Mouse (Mus musculus): ENCODE data around the gene Zfp961. TPM values are rescaled to one million over a fixed set of nuclear protein-coding genes. Genes with fewer than 3 reads are reported as not detected.
"Not testable (repeated sequence)": the region's sequence is repeated elsewhere in the genome, so short reads cannot be mapped to it uniquely, and the experiment has no call there.

Gene Zfp961
- polyA plus RNA-seq, 1 experiment from 2014 or later, result 16.9 TPM

DNA sequence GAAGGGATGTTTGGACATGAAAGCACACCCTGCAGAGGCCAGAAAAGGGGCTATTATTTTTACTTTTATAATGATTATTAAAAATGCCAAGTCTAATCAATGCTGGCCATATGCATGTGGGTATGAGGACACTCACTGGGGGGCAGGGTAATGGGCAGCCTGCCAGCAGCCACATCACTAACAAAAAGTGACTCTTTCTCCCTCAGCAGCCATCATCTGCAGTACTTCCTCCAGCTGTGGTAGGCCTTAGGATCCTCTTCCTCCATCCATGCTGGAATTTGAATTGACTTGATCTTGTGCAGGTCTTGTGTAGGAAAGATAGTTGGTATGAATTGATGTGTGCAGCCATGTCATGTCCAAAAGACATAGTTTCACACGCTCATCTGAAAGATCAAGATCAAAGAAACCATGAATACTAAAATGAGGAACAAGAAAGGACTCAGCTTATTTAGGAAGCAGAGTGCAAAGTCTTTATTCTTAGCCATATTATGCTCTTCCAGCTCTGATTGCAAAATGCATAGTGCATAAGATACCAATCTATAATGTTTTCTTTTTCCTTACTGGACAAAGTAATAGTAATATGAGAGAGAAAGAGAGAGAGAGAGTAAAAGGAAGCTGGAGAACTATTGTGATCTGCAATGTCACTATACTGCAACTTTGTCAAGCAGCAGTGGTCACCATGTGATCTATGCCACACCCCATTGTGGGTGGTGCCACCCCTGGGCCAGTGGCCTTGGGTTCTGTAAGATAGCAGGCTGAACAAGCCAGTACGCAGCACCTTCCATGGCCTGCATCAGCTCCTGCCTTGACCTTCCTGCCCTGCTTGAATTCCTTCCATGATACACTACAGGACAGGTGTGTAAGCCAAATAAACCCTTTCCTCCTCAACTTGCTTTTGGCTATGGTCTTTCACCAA is 10.3 kb upstream of the Zfp961 start:
- H3K9ac ChIP-seq, result no peak overlapping the region
- no peaks in the 10 kb centered on the region; the same call in 1 of the 2 replicates for H3K9me3 ChIP-seq
- H3K27ac ChIP-seq, result no peak overlapping the region
- H3K4me1 ChIP-seq, result no peaks in the 10 kb centered on the region
- ATAC-seq (ENCODE audit: insufficient number of reproducible peaks, low FRiP score, low TSS enrichment, low read depth), result no peak
- no peaks in the 10 kb centered on the region for H3K36me3 ChIP-seq
- H3K4me2 ChIP-seq, result no peak overlapping the region
- WGBS, result 79% methylated on average over 2 of the region's 2 CpGs
- H3K4me3 ChIP-seq, result no peak overlapping the region
- H3K27me3 ChIP-seq, result no peaks in the 10 kb centered on the region

DNA sequence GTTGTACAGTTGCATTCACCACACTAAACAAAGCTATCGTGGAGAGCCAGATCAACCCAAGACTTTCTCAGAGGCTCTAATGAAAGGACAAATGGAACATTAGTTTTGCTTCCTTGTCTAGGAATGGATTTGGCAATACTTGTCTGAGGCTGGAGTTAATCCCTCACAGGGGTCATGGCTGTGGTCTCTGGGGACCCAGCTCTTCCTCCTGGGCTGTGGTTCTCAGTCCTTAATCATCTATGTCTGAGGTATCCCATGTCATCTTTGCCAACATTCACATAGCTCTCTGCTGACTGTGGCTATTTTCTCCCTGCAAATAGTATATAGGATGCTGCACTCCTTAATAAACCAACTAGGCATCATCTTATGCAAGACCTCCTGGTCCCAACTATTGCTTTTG is 9.1 kb upstream of the Zfp961 start:
- no peaks in the 10 kb centered on the region for H3K36me3 ChIP-seq
- 82% methylated on average over 1 of the region's 1 CpGs for WGBS
- no peaks in the 10 kb centered on the region for H3K4me1 ChIP-seq

DNA sequence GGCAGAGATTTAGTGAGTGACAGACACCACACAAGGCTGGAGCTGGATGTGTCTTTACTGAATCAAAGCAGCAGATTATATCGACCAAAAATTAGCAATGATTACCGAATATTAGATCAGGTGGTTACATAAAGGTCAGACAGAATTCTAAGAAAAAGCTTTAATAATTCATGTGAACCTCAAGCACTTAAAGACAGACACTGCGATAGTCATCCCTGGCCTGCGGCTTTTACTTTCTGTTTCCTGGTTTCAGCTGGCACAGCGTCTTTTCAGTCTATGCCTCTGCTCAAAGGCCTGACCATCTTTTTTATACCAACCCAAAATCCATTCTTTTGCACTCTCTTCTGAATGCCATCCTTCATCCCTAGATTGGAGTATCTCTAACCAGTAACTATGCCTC is 2.2 kb upstream of the Zfp961 start:
- Histone ChIP-seq H3K4me2 (no peak overlapping the region), H3K27ac (no peak overlapping the region), H3K4me1 (peaks cover 10% of the 10 kb centered on the region), H3K9ac (no peak overlapping the region), H3K27me3 (no peaks in the 10 kb centered on the region), H3K36me3 (no peaks in the 10 kb centered on the region), H3K4me3 (no peak overlapping the region), H3K9me3 (no peaks in the 10 kb centered on the region)
- ATAC-seq (ENCODE audit: insufficient number of reproducible peaks, low FRiP score, low TSS enrichment, low read depth), result no peak
- WGBS, result 91% methylated on average over 5 of the region's 5 CpGs

More for the DNA sequence above, 9.1 kb upstream of the Zfp961 start:
- Histone ChIP-seq H3K27ac (no peak overlapping the region), H3K9ac (no peak overlapping the region), H3K27me3 (no peaks in the 10 kb centered on the region), H3K4me2 (no peak overlapping the region), H3K4me3 (no peak overlapping the region), H3K9me3 (no peaks in the 10 kb centered on the region)
- ATAC-seq (ENCODE audit: insufficient number of reproducible peaks, low FRiP score, low TSS enrichment, low read depth), result no peak

DNA sequence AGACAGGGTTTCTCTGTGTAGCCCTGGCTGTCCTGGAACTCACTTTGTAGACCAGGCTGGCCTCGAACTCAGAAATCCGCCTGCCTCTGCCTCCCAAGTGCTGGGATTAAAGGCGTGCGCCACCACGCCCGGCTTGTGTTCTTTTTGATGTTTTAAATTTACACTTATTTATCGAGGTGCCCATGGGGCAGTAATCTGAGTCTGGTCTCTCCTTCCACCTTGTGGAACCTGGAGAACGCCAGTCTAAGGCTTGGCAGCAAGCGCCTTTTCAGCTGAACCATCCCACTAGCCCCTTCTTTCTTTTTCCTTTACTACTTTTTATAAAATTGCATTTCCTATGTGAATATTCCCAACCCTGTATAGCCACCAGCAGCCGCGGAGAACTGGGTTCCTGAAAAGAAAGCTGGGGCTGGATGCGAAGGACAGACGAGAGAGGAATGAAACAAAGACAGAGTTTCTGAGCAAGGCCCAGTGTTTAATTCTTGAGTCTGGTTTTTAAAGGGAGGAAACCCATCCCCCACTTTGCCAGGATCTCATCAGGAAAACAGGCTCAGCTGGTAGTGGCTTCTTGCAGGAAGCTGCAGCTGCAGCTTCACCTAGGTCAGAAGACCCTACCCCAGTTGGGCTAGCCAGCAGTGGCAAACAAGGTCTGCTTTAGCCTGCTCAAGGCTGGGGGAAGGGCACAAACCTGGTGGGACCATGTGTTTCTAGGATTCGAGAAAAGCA is 761 bp downstream of the Zfp961 start:
- H3K27ac ChIP-seq, result no peak overlapping the region
- H3K36me3 ChIP-seq, result peaks cover 12% of the 10 kb centered on the region
- ATAC-seq (ENCODE audit: insufficient number of reproducible peaks, low FRiP score, low TSS enrichment, low read depth), result no peak
- H3K4me3 ChIP-seq, result peak overlapping the region; percentile 75
- WGBS, result 29% methylated on average over 14 of the region's 14 CpGs
- peaks cover 10% of the 10 kb centered on the region for H3K4me1 ChIP-seq
- H3K4me2 ChIP-seq, result peak overlapping the region; percentile 59
- H3K27me3 ChIP-seq, result no peaks in the 10 kb centered on the region
- peak overlapping the region; percentile 54 for H3K9ac ChIP-seq
- peaks cover 5% of the 10 kb centered on the region; the same call in 1 of the 2 replicates for H3K9me3 ChIP-seq

DNA sequence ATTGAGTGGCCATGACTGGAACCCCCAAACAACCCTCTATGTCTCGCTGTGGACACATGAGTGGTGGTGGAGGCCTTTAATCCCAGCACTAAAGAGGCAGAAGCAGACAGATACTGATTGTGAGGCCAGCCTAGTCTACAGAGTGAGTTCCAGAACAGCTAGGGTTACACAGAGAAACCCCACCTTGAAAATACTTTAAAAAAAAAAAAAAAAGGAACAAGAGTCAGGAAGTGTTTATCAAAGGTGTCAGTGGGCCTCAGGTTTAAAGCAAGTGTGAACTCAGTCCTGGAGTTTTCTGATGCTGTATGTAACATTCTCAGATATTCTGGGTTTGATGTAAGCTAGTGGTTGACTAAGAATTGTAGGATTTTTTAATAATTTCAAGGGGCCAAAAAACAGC is 1.7 kb downstream of the Zfp961 start:
- Histone ChIP-seq H3K36me3 (peaks cover 12% of the 10 kb centered on the region), H3K9ac (no peak overlapping the region), H3K27ac (no peak overlapping the region), H3K4me1 (peaks cover 10% of the 10 kb centered on the region), H3K9me3 (peaks cover 5% of the 10 kb centered on the region; the same call in 1 of the 2 replicates), H3K27me3 (no peaks in the 10 kb centered on the region), H3K4me3 (no peak overlapping the region), H3K4me2 (no peak overlapping the region)
- 84% methylated on average over 1 of the region's 1 CpGs for WGBS
- ATAC-seq (ENCODE audit: insufficient number of reproducible peaks, low FRiP score, low TSS enrichment, low read depth), result no peak

DNA sequence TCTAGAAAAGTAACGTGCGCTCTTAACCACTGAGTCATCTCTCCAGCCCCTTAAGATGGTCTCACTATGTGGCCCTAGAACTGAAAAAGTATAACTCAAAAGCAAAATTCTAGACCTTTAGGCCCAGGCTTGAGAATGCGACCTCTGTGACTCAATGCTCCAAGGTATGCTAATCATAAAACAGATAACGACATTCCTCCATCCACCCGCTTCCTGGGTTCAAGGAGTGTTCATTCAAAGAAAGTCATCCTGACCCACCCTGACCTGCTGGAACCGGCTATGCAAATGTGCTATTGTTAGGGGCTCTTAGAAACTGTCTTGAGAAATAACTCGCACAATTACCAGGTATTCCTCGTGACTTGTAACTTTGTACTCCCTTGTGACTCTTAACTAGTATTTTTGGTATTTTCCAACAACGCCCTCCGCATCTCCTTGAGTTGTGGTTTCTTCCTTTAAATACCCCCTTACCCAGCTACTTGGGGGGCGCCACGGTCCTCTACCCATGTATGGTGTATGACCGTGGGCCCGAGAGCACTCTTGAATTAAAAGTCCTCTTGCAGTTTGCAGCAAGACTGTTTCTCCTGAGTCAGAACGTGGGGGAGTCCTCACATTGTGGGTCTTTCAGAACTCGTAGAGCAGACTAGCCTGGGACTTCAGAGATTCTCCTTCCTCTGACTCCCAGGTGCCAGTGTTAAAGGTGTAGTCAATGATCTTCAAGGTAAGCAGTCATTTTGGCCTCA is 2.3 kb downstream of the Zfp961 start:
- not testable (repeated sequence) for ATAC-seq (ENCODE audit: insufficient number of reproducible peaks, low FRiP score, low TSS enrichment, low read depth); H3K4me3 ChIP-seq; H3K27me3 ChIP-seq; H3K4me2 ChIP-seq; H3K9ac ChIP-seq; H3K9me3 ChIP-seq; H3K27ac ChIP-seq
- Histone ChIP-seq H3K36me3 (peaks cover 12% of the 10 kb centered on the region), H3K4me1 (peaks cover 10% of the 10 kb centered on the region)
- 93% methylated on average over 16 of the region's 16 CpGs for WGBS

DNA sequence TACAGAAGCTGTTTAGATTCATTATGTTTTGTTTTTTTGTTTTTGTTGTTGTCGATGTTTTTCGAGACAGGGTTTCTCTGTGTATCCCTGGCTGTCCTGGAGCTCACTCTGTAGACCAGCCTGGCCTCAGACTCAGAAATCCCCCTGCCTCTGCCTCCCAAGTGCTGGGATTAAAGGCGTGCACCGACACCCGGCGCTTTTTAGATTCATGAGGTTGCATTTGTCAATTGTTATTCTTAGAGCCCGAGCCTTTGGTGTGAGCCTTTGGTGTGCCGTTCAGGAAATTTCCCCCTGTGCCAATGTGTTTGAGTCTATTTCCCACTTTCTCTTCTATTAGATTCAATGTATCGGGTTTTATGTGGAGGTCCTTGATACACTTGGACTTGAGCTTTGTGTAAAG is 3.8 kb downstream of the Zfp961 start:
- Histone ChIP-seq H3K36me3 (peaks cover 12% of the 10 kb centered on the region), H3K4me3 (no peak overlapping the region), H3K27ac (no peak overlapping the region), H3K9me3 (peaks cover 5% of the 10 kb centered on the region; the same call in 1 of the 2 replicates), H3K4me2 (no peak overlapping the region), H3K27me3 (no peaks in the 10 kb centered on the region), H3K9ac (no peak overlapping the region), H3K4me1 (peaks cover 10% of the 10 kb centered on the region)
- no peak for ATAC-seq (ENCODE audit: insufficient number of reproducible peaks, low FRiP score, low TSS enrichment, low read depth)
- 99% methylated on average over 9 of the region's 9 CpGs for WGBS

DNA sequence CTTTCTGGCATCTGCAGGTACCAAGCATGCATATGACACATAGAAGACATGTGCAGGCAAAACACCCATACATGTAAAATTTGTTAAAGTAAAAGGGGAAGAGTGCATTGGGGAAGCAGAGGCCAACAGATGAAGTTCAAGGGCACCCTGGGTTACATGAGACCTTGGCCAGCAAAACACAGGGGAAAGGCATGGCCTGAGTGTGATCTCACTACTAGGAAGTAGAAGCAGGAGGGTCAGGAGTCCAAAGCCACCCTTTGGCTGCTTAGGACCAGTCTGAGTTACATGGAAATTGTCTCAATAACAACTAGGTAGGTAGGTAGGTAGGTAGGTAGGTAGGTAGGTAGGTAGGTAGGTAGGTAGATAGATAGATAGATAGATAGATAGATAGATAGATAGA is 9.6 kb downstream of the Zfp961 start:
- Histone ChIP-seq H3K27ac (no peak overlapping the region), H3K9me3 (no peaks in the 10 kb centered on the region), H3K4me1 (no peaks in the 10 kb centered on the region), H3K36me3 (peaks cover 16% of the 10 kb centered on the region), H3K9ac (no peak overlapping the region), H3K4me3 (no peak overlapping the region), H3K27me3 (no peaks in the 10 kb centered on the region), H3K4me2 (no peak overlapping the region)
- no peak for ATAC-seq (ENCODE audit: insufficient number of reproducible peaks, low FRiP score, low TSS enrichment, low read depth)

DNA sequence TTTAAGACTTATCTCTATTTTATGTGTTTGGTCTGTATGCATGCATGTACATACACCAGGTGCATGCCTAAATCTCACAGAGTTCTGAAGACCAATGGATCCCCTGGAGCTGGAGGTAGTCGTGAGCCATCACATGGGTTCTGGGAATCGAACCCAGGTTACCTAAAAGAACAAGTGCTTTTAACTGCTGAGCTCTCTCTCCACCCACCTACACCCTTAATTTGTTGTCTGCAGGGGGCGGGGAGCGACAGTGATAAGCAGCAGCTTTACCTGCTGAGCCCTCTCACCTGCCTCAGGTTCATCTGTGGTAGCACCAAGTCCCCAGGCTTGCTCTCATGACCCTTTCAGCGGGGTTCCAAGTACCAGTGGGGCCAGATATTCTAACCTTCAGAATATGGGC is 11.0 kb downstream of the Zfp961 start:
- Histone ChIP-seq H3K36me3 (peaks cover 29% of the 10 kb centered on the region), H3K4me3 (no peak overlapping the region), H3K4me1 (no peaks in the 10 kb centered on the region), H3K4me2 (no peak overlapping the region), H3K27me3 (no peaks in the 10 kb centered on the region), H3K27ac (no peak overlapping the region), H3K9me3 (no peaks in the 10 kb centered on the region), H3K9ac (no peak overlapping the region)
- WGBS, result 86% methylated on average over 5 of the region's 5 CpGs
- ATAC-seq (ENCODE audit: insufficient number of reproducible peaks, low FRiP score, low TSS enrichment, low read depth), result no peak

DNA sequence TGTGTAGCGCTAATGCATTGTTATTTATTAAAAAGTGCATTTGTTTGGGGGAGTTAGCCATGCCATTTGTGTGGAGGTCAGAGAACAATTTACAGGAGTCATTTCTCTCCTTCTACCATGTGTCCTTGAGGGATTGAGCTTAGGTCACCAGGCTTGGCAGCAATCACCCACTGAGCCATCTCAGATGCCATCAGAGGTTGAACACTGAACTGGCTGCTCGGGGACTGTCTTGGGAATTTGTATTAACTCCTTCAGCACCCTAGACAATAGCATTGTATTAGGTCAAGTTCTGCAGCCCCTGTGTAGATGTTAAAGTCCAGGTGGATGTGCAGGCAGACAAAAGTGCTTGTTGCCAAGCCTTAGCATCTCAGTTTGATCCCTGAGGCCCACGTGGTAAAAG is 13.2 kb downstream of the Zfp961 start:
- Histone ChIP-seq H3K4me2 (no peak overlapping the region), H3K27ac (no peak overlapping the region), H3K27me3 (no peaks in the 10 kb centered on the region), H3K36me3 (peaks cover 50% of the 10 kb centered on the region), H3K4me1 (no peaks in the 10 kb centered on the region), H3K4me3 (no peak overlapping the region), H3K9me3 (no peaks in the 10 kb centered on the region), H3K9ac (no peak overlapping the region)
- WGBS, result 83% methylated on average over 3 of the region's 3 CpGs
- ATAC-seq (ENCODE audit: insufficient number of reproducible peaks, low FRiP score, low TSS enrichment, low read depth), result no peak

DNA sequence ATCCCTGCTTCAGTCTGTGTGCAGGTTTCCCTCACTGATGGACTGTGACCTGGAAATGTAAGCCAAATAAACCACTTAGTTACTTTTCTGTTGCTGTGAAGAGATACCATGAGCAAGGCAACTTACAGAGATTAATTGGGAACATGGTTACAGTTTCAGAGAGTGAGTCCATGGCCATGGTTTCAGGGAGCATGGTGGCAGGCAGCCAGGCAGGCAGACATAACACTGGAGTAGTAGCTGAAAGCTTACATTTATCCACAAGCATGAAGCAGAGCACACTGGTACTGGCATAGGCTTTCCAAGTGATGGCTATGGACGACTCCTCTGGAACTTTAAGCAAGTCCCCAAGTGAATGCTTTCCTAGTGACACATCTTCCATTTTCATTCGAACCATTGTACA is 14.3 kb downstream of the Zfp961 start:
- Histone ChIP-seq H3K9me3 (no peaks in the 10 kb centered on the region), H3K4me3 (no peak overlapping the region), H3K4me2 (no peak overlapping the region), H3K36me3 (peaks cover 56% of the 10 kb centered on the region), H3K27me3 (no peaks in the 10 kb centered on the region), H3K9ac (no peak overlapping the region), H3K27ac (no peak overlapping the region), H3K4me1 (no peaks in the 10 kb centered on the region)
- no peak for ATAC-seq (ENCODE audit: insufficient number of reproducible peaks, low FRiP score, low TSS enrichment, low read depth)
- 88% methylated on average over 2 of the region's 2 CpGs for WGBS

DNA sequence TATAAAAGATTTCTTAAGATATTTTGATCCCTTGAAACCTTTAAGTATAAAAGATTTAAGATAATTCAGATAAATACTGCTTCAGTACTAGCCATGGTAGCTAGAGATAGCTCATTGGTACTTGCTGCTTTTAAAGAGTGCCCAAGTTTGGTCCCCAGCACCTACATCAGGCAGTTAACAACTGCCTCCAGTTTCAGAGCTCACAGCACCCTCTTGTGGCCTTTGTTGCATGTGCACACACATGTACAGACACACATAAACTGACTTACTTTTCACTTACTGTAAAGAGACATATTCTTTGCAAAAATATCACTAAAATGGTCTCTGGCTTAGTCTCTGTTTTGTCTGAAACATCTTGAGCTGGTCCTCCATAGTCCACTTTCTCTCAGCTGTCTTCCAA is 15.6 kb downstream of the Zfp961 start:
- no peak overlapping the region for H3K27ac ChIP-seq
- H3K36me3 ChIP-seq, result peaks cover 56% of the 10 kb centered on the region
- no peaks in the 10 kb centered on the region for H3K4me1 ChIP-seq
- no peak for ATAC-seq (ENCODE audit: insufficient number of reproducible peaks, low FRiP score, low TSS enrichment, low read depth)
- no peak overlapping the region for H3K4me3 ChIP-seq
- H3K9ac ChIP-seq, result no peak overlapping the region
- no peak overlapping the region for H3K4me2 ChIP-seq
- H3K27me3 ChIP-seq, result no peaks in the 10 kb centered on the region
- H3K9me3 ChIP-seq, result no peaks in the 10 kb centered on the region
